Mouse (Mus musculus) embryonic facial prominence, embryonic 14.5 days (tissue): Measurements from ENCODE around the gene Klra8. TPM values are rescaled to one million over a fixed set of nuclear protein-coding genes. Genes with fewer than 3 reads are reported as not detected.
"Not testable (repeated sequence)": the region's sequence is repeated elsewhere in the genome, so short reads cannot be mapped to it uniquely, and the experiment has no call there.

Experiments used
- ATAC-seq: fragments of 200-750 bp; cut with Nextera tagmentation; 2 replicates; pipeline ENCODE4 v1.8.0; 2017; ENCODE audit warnings: low read depth, moderate number of reproducible peaks, moderate TSS enrichment
- DNase-seq: peaks from one replicate; pipeline ENCODE4 v3.0.0-alpha.2; 2015; ENCODE audit warnings: low spot score
- H3K27ac ChIP-seq: fragments of 300-500 bp; sonication (generic); replicated peaks from 2 replicates; pipeline ENCODE4 v1.5.1; 2014; ENCODE audit warnings: low read depth, mild to moderate bottlenecking, low read length, moderate library complexity
- H3K27me3 ChIP-seq: fragments of 300-500 bp; sonication (generic); replicated peaks from 2 replicates; pipeline ENCODE4 v1.6.1; 2014; ENCODE audit warnings: low read length; ENCODE audit not compliant: control insufficient read depth, insufficient read depth
- H3K36me3 ChIP-seq: fragments of 300-500 bp; sonication (generic); 2 replicates; pipeline ENCODE4 v1.6.1; 2014; ENCODE audit warnings: low read length, mixed read lengths; ENCODE audit not compliant: control insufficient read depth, insufficient read depth
- H3K4me1 ChIP-seq: fragments of 300-500 bp; sonication (generic); 2 replicates; pipeline ENCODE4 v1.6.1; 2014; ENCODE audit warnings: antibody characterized with exemption, low read length; ENCODE audit not compliant: control insufficient read depth, insufficient read depth
- H3K4me2 ChIP-seq: fragments of 300-500 bp; sonication (generic); 2 replicates; pipeline ENCODE4 v1.6.1; 2014; ENCODE audit warnings: low read depth, mild to moderate bottlenecking, low read length, moderate library complexity, mixed read lengths
- H3K4me3 ChIP-seq: fragments of 300-500 bp; sonication (generic); 2 replicates; pipeline ENCODE4 v1.5.1; 2014; ENCODE audit warnings: low read depth, mild to moderate bottlenecking, low read length
- H3K9ac ChIP-seq: fragments of 300-500 bp; sonication (generic); 2 replicates; pipeline ENCODE4 v1.6.1; 2014; ENCODE audit warnings: low read depth, mild to moderate bottlenecking, low read length, moderate library complexity, mixed read lengths
- H3K9me3 ChIP-seq: fragments of 300-500 bp; sonication (generic); 2 replicates; pipeline ENCODE4 v1.6.1; 2016; ENCODE audit warnings: low read length; ENCODE audit not compliant: control insufficient read depth
- WGBS: fragments of 180-500 bp; shearing (Covaris S2); extraction: QIAGEN DNeasy Blood & Tissue Kit; methylation state at CpG from one replicate; pipeline ENCODE4 v1.1.7; 2014; 5-methylcytosine and 5-hydroxymethylcytosine counted together
- polyA plus RNA-seq: library from polyadenylated mRNA; unstranded; fragments of >200 nt; fragmentation: Nextera tagmentation; extraction: Ambion mirVana; gene quantifications from 2 replicates; pipeline ENCODE4 v1.2.1, GENCODE M21; 2014

Gene Klra8
- not detected in 2 replicates for polyA plus RNA-seq

- not testable (repeated sequence) for ATAC-seq, H3K9me3 ChIP-seq, DNase-seq, H3K4me1 ChIP-seq, H3K36me3 ChIP-seq, H3K27me3 ChIP-seq, H3K4me2 ChIP-seq, H3K4me3 ChIP-seq, H3K27ac ChIP-seq, H3K9ac ChIP-seq
- WGBS: 67% methylated on average over 4 of the region's 4 CpGs
These were observed at the start of gene Klra8 for GRCm38 (mm10) chr6:130129798-130130197. Klra8 (minus strand) TSS chr6:130129898.

- H3K4me1 ChIP-seq: no peaks in the 10 kb centered on the region
- no peak overlapping the region for H3K4me3 ChIP-seq
- H3K27ac ChIP-seq: no peak overlapping the region
- no peak overlapping the region for H3K4me2 ChIP-seq
- H3K27me3 ChIP-seq: no peaks in the 10 kb centered on the region
- DNase-seq: no peak
- no peaks in the 10 kb centered on the region for H3K36me3 ChIP-seq
- 89% methylated on average over 1 of the region's 1 CpGs for WGBS
- ATAC-seq: no peak
- peaks cover 5% of the 10 kb centered on the region; the same call in 1 of the 2 replicates for H3K9me3 ChIP-seq
- H3K9ac ChIP-seq: no peak overlapping the region
These were observed 19.2 kb downstream of the Klra8 start for GRCm38 (mm10) chr6:130110485-130110884.

GRCm38 (mm10) chr6:130102743-130103142 is 27.0 kb downstream of the Klra8 start:
- H3K27me3 ChIP-seq, H3K4me3 ChIP-seq, H3K4me1 ChIP-seq, H3K36me3 ChIP-seq, H3K9me3 ChIP-seq, H3K27ac ChIP-seq, H3K9ac ChIP-seq, ATAC-seq, H3K4me2 ChIP-seq, DNase-seq: not testable (repeated sequence)
- 83% methylated on average over 3 of the region's 3 CpGs for WGBS

- H3K36me3 ChIP-seq: no peaks in the 10 kb centered on the region
- no peak overlapping the region for H3K27ac ChIP-seq
- no peaks in the 10 kb centered on the region for H3K4me1 ChIP-seq
- DNase-seq (no peak), ATAC-seq (no peak)
- WGBS: 77% methylated on average over 5 of the region's 5 CpGs
- no peak overlapping the region for H3K4me2 ChIP-seq
- no peak overlapping the region for H3K9ac ChIP-seq
- no peak overlapping the region for H3K4me3 ChIP-seq
- 0 out of 2 replicates have a peak, but pooled peaks cover 3% of the 10 kb centered on the region for H3K9me3 ChIP-seq
- no peaks in the 10 kb centered on the region for H3K27me3 ChIP-seq
These were observed 37.3 kb downstream of the Klra8 start for GRCm38 (mm10) chr6:130092336-130092948.

GRCm38 (mm10) chr6:130067171-130067570 is 62.5 kb downstream of the Klra8 start, which contains the start of gene Klra4:
Klra4 (minus strand) TSS chr6:130067271.
- H3K4me2 ChIP-seq, DNase-seq, ATAC-seq, H3K27me3 ChIP-seq, H3K9me3 ChIP-seq, H3K36me3 ChIP-seq, H3K4me3 ChIP-seq, H3K4me1 ChIP-seq, H3K9ac ChIP-seq, H3K27ac ChIP-seq: not testable (repeated sequence)
- 62% methylated on average over 1 of the region's 1 CpGs for WGBS

Other genes starting within 250 kb of the Klra8 start
- gene Klra5, start 212.2 kb downstream of the Klra8 start, polyA plus RNA-seq: not detected in 2 replicates
- not detected in 2 replicates for gene Klra6, start 102.9 kb downstream of the Klra8 start, polyA plus RNA-seq
- 0.17 TPM in 1 of 2 replicates, not detected in the other for gene Klra4, start 62.6 kb downstream of the Klra8 start, polyA plus RNA-seq
- not detected in 2 replicates for gene Klra9, start 63.2 kb upstream of the Klra8 start, polyA plus RNA-seq
- gene Klra7, start 103.4 kb upstream of the Klra8 start, polyA plus RNA-seq: not detected in 2 replicates
- gene Klra10, start 152.0 kb upstream of the Klra8 start, polyA plus RNA-seq: not detected in 2 replicates
- gene Klra3, start 207.7 kb upstream of the Klra8 start, polyA plus RNA-seq: not detected in 2 replicates